Mouse (Mus musculus): Measurements from ENCODE around the gene Plekhn1. TPM values are rescaled to one million over a fixed set of nuclear protein-coding genes. Genes with fewer than 3 reads are reported as not detected.

The Plekhn1 gene
- polyA plus RNA-seq, 1 experiment from 2014 or later = 23.9 TPM

GRCm38 (mm10) chr4:156203413-156204131, 31.1 kb downstream of the Plekhn1 start:
- H3K27ac ChIP-seq (replicated peaks) = peak overlapping the region; percentile 76

GRCm38 (mm10) chr4:156203001-156203412, 31.6 kb downstream of the Plekhn1 start, which contains the start of gene AW011738:
Gene AW011738 (plus strand): TSS chr4:156203304.
- DNase-seq (ENCODE audit: low spot score) = peak; percentile 86
- H3K9me3 ChIP-seq = no peaks in the 10 kb centered on the region
- under 1% methylated on average over 39 of the region's 39 CpGs for WGBS
- peak within 1 kb of the TSS; percentile 76 for H3K27ac ChIP-seq (replicated peaks)
- peaks cover 33% of the 10 kb centered on the region for H3K4me1 ChIP-seq
- H3K4me3 ChIP-seq = peak within 1 kb of the TSS; percentile 71
- peaks cover 42% of the 10 kb centered on the region for H3K27me3 ChIP-seq (replicated peaks; ENCODE audit: low read depth, poor library complexity, severe bottlenecking)
- no peaks in the 10 kb centered on the region for H3K36me3 ChIP-seq (replicated peaks)

More at GRCm38 (mm10) chr4:156203413-156204131, 31.1 kb downstream of the Plekhn1 start:
- Histone ChIP-seq H3K9me3 (no peaks in the 10 kb centered on the region), H3K4me1 (peaks cover 30% of the 10 kb centered on the region), H3K4me3 (peak overlapping the region; percentile 71), H3K36me3 (replicated peaks) (no peaks in the 10 kb centered on the region), H3K27me3 (replicated peaks; ENCODE audit: low read depth, poor library complexity, severe bottlenecking) (peaks cover 42% of the 10 kb centered on the region)
- peak; percentile 55 for DNase-seq (ENCODE audit: low spot score)
- WGBS = under 1% methylated on average over 49 of the region's 49 CpGs

GRCm38 (mm10) chr4:156202462-156202893, 32.2 kb downstream of the Plekhn1 start:
- Histone ChIP-seq H3K27me3 (replicated peaks; ENCODE audit: low read depth, poor library complexity, severe bottlenecking) (peaks cover 42% of the 10 kb centered on the region), H3K36me3 (replicated peaks) (no peaks in the 10 kb centered on the region), H3K4me3 (peak overlapping the region; percentile 71), H3K4me1 (peaks cover 37% of the 10 kb centered on the region), H3K27ac (replicated peaks) (peak overlapping the region; percentile 76), H3K9me3 (no peaks in the 10 kb centered on the region)
- 48% methylated on average over 12 of the region's 12 CpGs for WGBS
- no peak for DNase-seq (ENCODE audit: low spot score)

- Histone ChIP-seq H3K27ac (replicated peaks) (no peak within 1 kb of the TSS), H3K36me3 (replicated peaks) (no peaks in the 10 kb centered on the region), H3K27me3 (replicated peaks; ENCODE audit: low read depth, poor library complexity, severe bottlenecking) (peaks cover 43% of the 10 kb centered on the region), H3K9me3 (no peaks in the 10 kb centered on the region), H3K4me3 (no peak within 1 kb of the TSS), H3K4me1 (peaks cover 44% of the 10 kb centered on the region)
- 65% methylated on average over 10 of the region's 10 CpGs for WGBS
- no peak for DNase-seq (ENCODE audit: low spot score)
Observed at GRCm38 (mm10) chr4:156200623-156201475, 33.8 kb downstream of the Plekhn1 start, which contains the start of gene Isg15. Gene Isg15 (minus strand): TSS chr4:156200818.

DNA sequence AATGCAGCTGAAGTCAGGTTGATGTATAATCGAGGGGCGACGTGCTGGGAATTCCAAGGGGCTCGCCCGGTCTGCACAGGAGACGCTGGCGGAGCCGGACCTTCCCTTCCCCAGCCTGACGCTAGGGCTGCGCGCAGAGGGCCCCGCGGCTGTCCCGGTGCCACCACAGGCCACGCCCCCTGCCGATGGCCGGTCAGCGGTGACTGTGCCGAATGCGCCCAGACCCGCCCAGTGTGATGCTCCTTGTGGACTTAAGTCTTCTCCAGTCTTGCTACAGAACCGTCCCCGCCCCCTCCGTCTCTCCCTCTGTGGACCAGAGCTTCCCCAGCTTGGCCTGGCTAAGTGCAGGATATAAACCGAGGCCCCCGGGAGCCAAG, 36.8 kb downstream of the Plekhn1 start:
- Histone ChIP-seq H3K27me3 (replicated peaks; ENCODE audit: low read depth, poor library complexity, severe bottlenecking) (peaks cover 24% of the 10 kb centered on the region), H3K4me1 (peaks cover 53% of the 10 kb centered on the region), H3K27ac (replicated peaks) (peak overlapping the region; percentile 96), H3K36me3 (replicated peaks) (peaks cover 27% of the 10 kb centered on the region), H3K9me3 (no peaks in the 10 kb centered on the region), H3K4me3 (peak overlapping the region; percentile 84)
- WGBS = under 1% methylated on average over 26 of the region's 26 CpGs
- no peak for DNase-seq (ENCODE audit: low spot score)

DNA sequence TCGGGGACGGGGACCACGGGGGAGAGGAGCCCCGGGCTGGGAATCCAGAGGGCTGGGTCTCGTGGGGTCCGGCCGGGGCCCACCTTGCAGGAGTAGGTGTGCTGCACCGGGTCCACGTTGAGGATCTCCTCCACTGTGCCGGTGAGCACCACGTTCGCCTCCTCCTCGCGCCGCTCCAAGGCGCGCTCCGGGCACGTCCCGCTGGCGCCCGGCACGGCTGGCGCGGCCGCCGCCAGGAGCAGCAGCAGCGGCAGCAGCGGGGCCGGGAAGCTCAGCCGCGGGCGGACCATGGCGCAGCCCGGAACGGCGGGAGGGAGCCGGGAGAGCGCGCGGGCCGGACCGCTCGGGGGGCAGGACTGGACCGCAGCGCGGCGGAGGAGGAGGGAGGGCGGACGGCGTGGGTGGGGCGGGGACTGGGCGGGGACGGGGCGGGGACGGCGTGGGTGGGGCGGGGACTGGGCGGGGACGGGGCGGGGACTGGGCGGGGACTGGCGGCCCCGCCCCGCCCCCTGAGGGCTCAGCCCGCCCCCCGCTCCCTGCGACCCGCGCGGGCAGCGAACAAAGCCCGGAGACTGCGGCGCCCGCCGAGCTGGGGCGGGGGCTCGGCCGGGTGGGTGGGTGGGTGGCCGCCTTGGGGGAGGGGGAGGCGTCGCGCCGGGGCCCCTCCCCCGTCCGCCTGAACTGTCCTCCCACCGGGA, 37.4 kb downstream of the Plekhn1 start, which contains the start of gene Agrn:
Gene Agrn (minus strand): TSS at position 358 of the 698 bp plus-strand sequence.
- Histone ChIP-seq H3K9me3 (no peaks in the 10 kb centered on the region), H3K4me3 (peak within 1 kb of the TSS; percentile 84), H3K36me3 (replicated peaks) (peaks cover 32% of the 10 kb centered on the region), H3K4me1 (peaks cover 54% of the 10 kb centered on the region), H3K27ac (replicated peaks) (peak within 1 kb of the TSS; percentile 96), H3K27me3 (replicated peaks; ENCODE audit: low read depth, poor library complexity, severe bottlenecking) (peaks cover 19% of the 10 kb centered on the region)
- peak; percentile 94 for DNase-seq (ENCODE audit: low spot score)
- 1% methylated on average over 55 of the region's 88 CpGs for WGBS

GRCm38 (mm10) chr4:156195927-156196870, 38.5 kb downstream of the Plekhn1 start:
- no peaks in the 10 kb centered on the region for H3K9me3 ChIP-seq
- peak; percentile 58 for DNase-seq (ENCODE audit: low spot score)
- peaks cover 43% of the 10 kb centered on the region for H3K36me3 ChIP-seq (replicated peaks)
- H3K4me3 ChIP-seq = peak overlapping the region; percentile 84
- H3K27me3 ChIP-seq (replicated peaks; ENCODE audit: low read depth, poor library complexity, severe bottlenecking) = peaks cover 14% of the 10 kb centered on the region; the same call in 1 of the 2 replicates
- H3K27ac ChIP-seq (replicated peaks) = peak overlapping the region; percentile 96
- WGBS = 4% methylated on average over 35 of the region's 35 CpGs
- peaks cover 64% of the 10 kb centered on the region for H3K4me1 ChIP-seq

GRCm38 (mm10) chr4:156194346-156194745, 40.3 kb downstream of the Plekhn1 start:
- Histone ChIP-seq H3K27me3 (replicated peaks; ENCODE audit: low read depth, poor library complexity, severe bottlenecking) (peaks cover 14% of the 10 kb centered on the region; the same call in 1 of the 2 replicates), H3K27ac (replicated peaks) (0 out of 2 replicates have a peak overlapping the region, but pooled peaks have one; percentile 35), H3K9me3 (no peaks in the 10 kb centered on the region), H3K4me1 (peaks cover 83% of the 10 kb centered on the region), H3K36me3 (replicated peaks) (peaks cover 57% of the 10 kb centered on the region), H3K4me3 (peak overlapping the region; percentile 84)
- no peak for DNase-seq (ENCODE audit: low spot score)
- WGBS = 14% methylated on average over 6 of the region's 6 CpGs

DNA sequence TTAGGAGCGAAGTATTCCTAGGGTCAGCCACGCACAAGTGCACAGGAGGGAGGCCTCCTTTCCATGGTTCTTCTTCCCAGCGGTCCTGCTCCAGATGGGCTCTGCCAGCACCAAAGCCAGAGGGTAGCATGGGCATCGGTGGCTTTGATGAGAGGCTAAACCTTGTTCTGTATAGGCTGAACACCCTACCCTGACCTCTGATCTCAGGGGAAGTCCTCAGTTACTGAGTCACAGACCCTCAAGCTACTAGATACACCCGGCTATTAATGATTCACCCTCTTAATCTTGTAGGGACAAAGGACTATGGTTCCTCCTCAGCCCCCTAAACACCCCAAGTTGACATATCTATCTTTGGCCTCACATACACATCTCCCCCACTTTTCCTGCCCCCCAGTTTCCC, 40.8 kb downstream of the Plekhn1 start:
- 0 out of 2 replicates have a peak overlapping the region, but pooled peaks have one; percentile 35 for H3K27ac ChIP-seq (replicated peaks)
- peaks cover 14% of the 10 kb centered on the region; the same call in 1 of the 2 replicates for H3K27me3 ChIP-seq (replicated peaks; ENCODE audit: low read depth, poor library complexity, severe bottlenecking)
- WGBS = 51% methylated on average over 5 of the region's 5 CpGs
- H3K4me1 ChIP-seq = peaks cover 87% of the 10 kb centered on the region
- H3K4me3 ChIP-seq = peak overlapping the region; percentile 84
- no peaks in the 10 kb centered on the region for H3K9me3 ChIP-seq
- peaks cover 57% of the 10 kb centered on the region for H3K36me3 ChIP-seq (replicated peaks)
- no peak for DNase-seq (ENCODE audit: low spot score)

DNA sequence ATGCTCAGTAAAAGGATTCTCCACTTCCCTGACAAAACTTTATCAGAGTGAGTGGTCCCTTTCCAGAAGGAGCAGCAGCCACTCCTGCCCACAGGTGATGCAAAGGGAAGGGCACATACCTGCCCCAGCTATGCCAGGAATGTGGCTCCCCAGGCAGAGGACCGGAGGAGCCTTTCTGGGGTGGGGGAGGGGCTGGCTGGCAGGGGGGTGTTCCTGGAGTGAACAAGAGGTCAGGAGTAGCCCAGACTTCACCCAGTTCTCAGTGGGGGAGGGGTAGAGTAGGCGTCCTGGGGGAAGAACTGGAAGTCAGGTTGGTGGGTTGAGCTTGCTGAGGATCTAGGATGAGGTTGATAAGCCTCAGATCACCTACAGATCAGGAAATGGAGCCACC, 41.5 kb downstream of the Plekhn1 start:
- WGBS = 21% methylated on average over 2 of the region's 2 CpGs
- Histone ChIP-seq H3K4me1 (peaks cover 88% of the 10 kb centered on the region), H3K9me3 (no peaks in the 10 kb centered on the region), H3K36me3 (replicated peaks) (peaks cover 57% of the 10 kb centered on the region), H3K4me3 (peak overlapping the region; percentile 84), H3K27me3 (replicated peaks; ENCODE audit: low read depth, poor library complexity, severe bottlenecking) (peaks cover 14% of the 10 kb centered on the region; the same call in 1 of the 2 replicates), H3K27ac (replicated peaks) (peak overlapping the region; percentile 62; the same call in 1 of the 2 replicates)
- peak; percentile 69 for DNase-seq (ENCODE audit: low spot score)

Measured in embryonic facial prominence, embryonic 10.5 days (tissue).